Mouse (Mus musculus) hindbrain, embryonic 16.5 days (tissue): ENCODE results near the gene Gadd45b. TPM values are rescaled to one million over a fixed set of nuclear protein-coding genes. Genes with fewer than 3 reads are reported as not detected.

Experiments used
- ATAC-seq: fragments of 200-750 bp; cut with Nextera tagmentation; 2 replicates; pipeline ENCODE4 v1.8.0; 2017; ENCODE audit warnings: moderate TSS enrichment, moderate library complexity
- H3K27ac ChIP-seq: fragments of 300-500 bp; sonication (generic); 2 replicates; pipeline ENCODE4 v1.5.1; 2014; ENCODE audit warnings: low read depth, mild to moderate bottlenecking, control low read depth, low read length, moderate library complexity
- H3K27me3 ChIP-seq: fragments of 300-500 bp; sonication (generic); replicated peaks from 2 replicates; pipeline ENCODE4 v1.6.1; 2014; ENCODE audit warnings: low read length; ENCODE audit not compliant: control insufficient read depth, insufficient read depth
- H3K36me3 ChIP-seq: fragments of 300-500 bp; sonication (generic); 2 replicates; pipeline ENCODE4 v1.6.1; 2014; ENCODE audit warnings: mild to moderate bottlenecking, low read length, moderate library complexity, mixed read lengths; ENCODE audit not compliant: control insufficient read depth, insufficient read depth
- H3K4me1 ChIP-seq: fragments of 300-500 bp; sonication (generic); 2 replicates; pipeline ENCODE4 v1.6.1; 2014; ENCODE audit warnings: low read depth, low read length; ENCODE audit not compliant: control insufficient read depth, insufficient read depth
- H3K4me2 ChIP-seq: fragments of 300-500 bp; sonication (generic); 2 replicates; pipeline ENCODE4 v1.6.1; 2014; ENCODE audit warnings: mild to moderate bottlenecking, low read length, control low read depth, moderate library complexity
- H3K4me3 ChIP-seq: fragments of 300-500 bp; sonication (generic); 2 replicates; pipeline ENCODE4 v1.5.1; 2014; ENCODE audit warnings: mild to moderate bottlenecking, low read length, control low read depth, moderate library complexity
- H3K9ac ChIP-seq: fragments of 300-500 bp; sonication (generic); 2 replicates; pipeline ENCODE4 v1.6.1; 2014; ENCODE audit warnings: low read depth, mild to moderate bottlenecking, control low read depth, low read length, moderate library complexity
- H3K9me3 ChIP-seq: fragments of 300-500 bp; sonication (generic); 2 replicates; pipeline ENCODE4 v1.6.1; 2014; ENCODE audit warnings: mild to moderate bottlenecking, low read length, moderate library complexity; ENCODE audit not compliant: control insufficient read depth
- WGBS: fragments of 180-500 bp; shearing (Covaris S2); extraction: QIAGEN DNeasy Blood & Tissue Kit; methylation state at CpG from one replicate; pipeline ENCODE4 v1.1.7; 2014; 5-methylcytosine and 5-hydroxymethylcytosine counted together
- polyA plus RNA-seq: library from polyadenylated mRNA; unstranded; fragments of >200 nt; fragmentation: Nextera tagmentation; extraction: Ambion mirVana; gene quantifications from 2 replicates; pipeline ENCODE4 v1.2.1, GENCODE M21; 2015

Gene Gadd45b
- polyA plus RNA-seq, 1 experiment from 2014 or later, result 8.0 TPM

DNA sequence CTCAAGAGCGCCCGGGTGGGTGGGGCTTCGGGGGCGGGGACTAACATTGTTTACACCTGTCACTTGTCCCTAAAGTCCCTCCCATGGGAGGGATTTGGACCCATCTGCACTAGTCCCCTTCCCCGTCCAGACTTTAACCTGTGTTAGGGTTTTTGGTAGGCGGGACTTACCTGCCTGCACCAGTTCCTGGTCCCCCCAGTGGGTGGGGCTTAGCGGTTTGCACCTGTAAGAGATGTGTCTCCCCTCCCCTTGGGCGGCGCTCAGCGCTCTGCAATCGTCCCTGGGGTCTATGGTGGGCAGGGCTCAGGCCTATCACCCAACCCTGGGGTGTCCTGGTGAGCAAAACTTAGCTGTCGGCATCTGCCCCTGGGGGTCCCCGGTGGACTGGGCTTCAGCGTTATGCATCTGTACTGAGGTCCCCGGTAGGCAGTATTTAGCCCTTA is 12.5 kb upstream of the Gadd45b start:
- ATAC-seq, result peak; percentile 40
- Histone ChIP-seq H3K4me1 (peaks cover 19% of the 10 kb centered on the region), H3K27me3 (no peaks in the 10 kb centered on the region), H3K4me2 (peak overlapping the region; percentile 98), H3K4me3 (peak overlapping the region; percentile 92), H3K27ac (peak overlapping the region; percentile 84), H3K36me3 (no peaks in the 10 kb centered on the region; the same call in 1 of the 2 replicates), H3K9ac (peak overlapping the region; percentile 92), H3K9me3 (no peaks in the 10 kb centered on the region)
- 2% methylated on average over 15 of the region's 15 CpGs for WGBS

- H3K4me3 ChIP-seq, result peak within 1 kb of the TSS; percentile 92
- under 1% methylated on average over 54 of the region's 61 CpGs for WGBS
- no peaks in the 10 kb centered on the region for H3K27me3 ChIP-seq
- peak within 1 kb of the TSS; percentile 84 for H3K27ac ChIP-seq
- peak within 1 kb of the TSS; percentile 98 for H3K4me2 ChIP-seq
- no peaks in the 10 kb centered on the region for H3K9me3 ChIP-seq
- H3K4me1 ChIP-seq, result peaks cover 19% of the 10 kb centered on the region
- peak; percentile 83 for ATAC-seq
- H3K36me3 ChIP-seq, result no peaks in the 10 kb centered on the region
- peak within 1 kb of the TSS; percentile 92 for H3K9ac ChIP-seq
Observed at GRCm38 (mm10) chr10:80917779-80918434, 12.0 kb upstream of the Gadd45b start, which contains the start of gene Lmnb2. Gene Lmnb2 (minus strand): TSS chr10:80918245.

DNA sequence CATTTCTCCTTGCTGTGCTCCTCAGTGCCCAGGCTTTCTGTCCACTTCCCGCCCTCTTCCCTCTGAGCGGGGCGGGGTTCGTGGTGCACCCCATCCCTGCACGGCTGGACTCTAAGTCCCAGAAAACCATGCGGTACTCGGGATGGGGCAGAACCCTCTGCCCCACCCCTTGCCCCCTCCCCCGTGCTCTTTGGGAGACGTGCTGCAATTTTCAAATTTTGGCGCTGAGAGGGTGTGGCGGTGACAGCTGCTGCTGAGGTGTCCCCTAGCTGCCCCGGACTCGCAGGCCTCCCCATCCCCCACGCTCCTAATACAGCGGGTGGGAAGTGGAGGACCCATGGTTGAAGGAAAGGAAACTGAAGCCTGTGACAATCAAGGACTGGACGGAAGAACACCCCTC is 8.0 kb upstream of the Gadd45b start:
- peak overlapping the region; percentile 41 for H3K4me2 ChIP-seq
- no peak overlapping the region for H3K27ac ChIP-seq
- WGBS, result 3% methylated on average over 16 of the region's 16 CpGs
- peaks cover 11% of the 10 kb centered on the region for H3K4me1 ChIP-seq
- peak overlapping the region; percentile 18 for H3K4me3 ChIP-seq
- no peaks in the 10 kb centered on the region for H3K9me3 ChIP-seq
- no peaks in the 10 kb centered on the region for H3K36me3 ChIP-seq
- no peaks in the 10 kb centered on the region for H3K27me3 ChIP-seq
- peak overlapping the region; percentile 52 for H3K9ac ChIP-seq
- no peak for ATAC-seq

GRCm38 (mm10) chr10:80925472-80925871 is 4.4 kb upstream of the Gadd45b start:
- H3K9me3 ChIP-seq, result no peaks in the 10 kb centered on the region
- H3K4me1 ChIP-seq, result peaks cover 12% of the 10 kb centered on the region
- WGBS, result 45% methylated on average over 3 of the region's 3 CpGs
- H3K4me2 ChIP-seq, result no peak overlapping the region
- no peaks in the 10 kb centered on the region for H3K27me3 ChIP-seq
- no peaks in the 10 kb centered on the region for H3K36me3 ChIP-seq
- H3K27ac ChIP-seq, result no peak overlapping the region
- H3K9ac ChIP-seq, result no peak overlapping the region
- H3K4me3 ChIP-seq, result no peak overlapping the region
- no peak for ATAC-seq

GRCm38 (mm10) chr10:80928586-80929298 is 1.1 kb upstream of the Gadd45b start:
- Histone ChIP-seq H3K4me3 (peak overlapping the region; percentile 56), H3K27me3 (peaks cover 11% of the 10 kb centered on the region), H3K9ac (peak overlapping the region; percentile 79), H3K27ac (peak overlapping the region; percentile 75), H3K9me3 (no peaks in the 10 kb centered on the region), H3K36me3 (no peaks in the 10 kb centered on the region), H3K4me1 (peaks cover 44% of the 10 kb centered on the region), H3K4me2 (peak overlapping the region; percentile 98)
- under 1% methylated on average over 45 of the region's 48 CpGs for WGBS
- ATAC-seq, result peak; percentile 45

- H3K36me3 ChIP-seq, result no peaks in the 10 kb centered on the region
- H3K9me3 ChIP-seq, result no peaks in the 10 kb centered on the region
- WGBS, result under 1% methylated on average over 45 of the region's 45 CpGs
- H3K4me1 ChIP-seq, result peaks cover 46% of the 10 kb centered on the region
- H3K27ac ChIP-seq, result no peak overlapping the region; the same call in 1 of the 2 replicates
- no peak for ATAC-seq
- H3K9ac ChIP-seq, result peak overlapping the region; percentile 59
- peak overlapping the region; percentile 41 for H3K4me3 ChIP-seq
- peak overlapping the region; percentile 98 for H3K4me2 ChIP-seq
- peaks cover 17% of the 10 kb centered on the region for H3K27me3 ChIP-seq
Observed at GRCm38 (mm10) chr10:80930361-80931152, 684 bp downstream of the Gadd45b start.

- Histone ChIP-seq H3K4me1 (peaks cover 52% of the 10 kb centered on the region), H3K36me3 (no peaks in the 10 kb centered on the region), H3K9ac (peak overlapping the region; percentile 59), H3K4me3 (peak overlapping the region; percentile 41), H3K27me3 (peaks cover 17% of the 10 kb centered on the region), H3K27ac (no peak overlapping the region), H3K4me2 (peak overlapping the region; percentile 98), H3K9me3 (no peaks in the 10 kb centered on the region)
- WGBS, result 2% methylated on average over 11 of the region's 14 CpGs
- ATAC-seq, result no peak
Observed at GRCm38 (mm10) chr10:80931153-80931671, 1.3 kb downstream of the Gadd45b start.

GRCm38 (mm10) chr10:80931695-80932094 is 1.8 kb downstream of the Gadd45b start:
- H3K4me2 ChIP-seq, result peak overlapping the region; percentile 98
- peak overlapping the region; percentile 41 for H3K4me3 ChIP-seq
- no peak for ATAC-seq
- H3K9me3 ChIP-seq, result no peaks in the 10 kb centered on the region
- H3K36me3 ChIP-seq, result no peaks in the 10 kb centered on the region
- no peak overlapping the region for H3K27ac ChIP-seq
- peaks cover 17% of the 10 kb centered on the region for H3K27me3 ChIP-seq
- H3K9ac ChIP-seq, result peak overlapping the region; percentile 13; the same call in 1 of the 2 replicates
- peaks cover 57% of the 10 kb centered on the region for H3K4me1 ChIP-seq
- 2% methylated on average over 26 of the region's 26 CpGs for WGBS
